Mouse (Mus musculus) bone marrow, adult 2 months (tissue): ENCODE measurements around the gene Eml5.

Source experiments
- CTCF ChIP-seq: fragments of 200-500 bp; IDR thresholded peaks from 2 replicates; pipeline ENCODE4 v1.5.1; 2011; ENCODE audit warnings: low read length, control low read depth; ENCODE audit not compliant: control insufficient read depth, insufficient read depth
- POLR2A ChIP-seq: fragments of 200-500 bp; IDR thresholded peaks from 2 replicates; pipeline ENCODE4 v1.6.1; 2011; ENCODE audit warnings: low read depth, mild to moderate bottlenecking, control low read depth, low read length, borderline replicate concordance; ENCODE audit not compliant: control insufficient read depth

DNA sequence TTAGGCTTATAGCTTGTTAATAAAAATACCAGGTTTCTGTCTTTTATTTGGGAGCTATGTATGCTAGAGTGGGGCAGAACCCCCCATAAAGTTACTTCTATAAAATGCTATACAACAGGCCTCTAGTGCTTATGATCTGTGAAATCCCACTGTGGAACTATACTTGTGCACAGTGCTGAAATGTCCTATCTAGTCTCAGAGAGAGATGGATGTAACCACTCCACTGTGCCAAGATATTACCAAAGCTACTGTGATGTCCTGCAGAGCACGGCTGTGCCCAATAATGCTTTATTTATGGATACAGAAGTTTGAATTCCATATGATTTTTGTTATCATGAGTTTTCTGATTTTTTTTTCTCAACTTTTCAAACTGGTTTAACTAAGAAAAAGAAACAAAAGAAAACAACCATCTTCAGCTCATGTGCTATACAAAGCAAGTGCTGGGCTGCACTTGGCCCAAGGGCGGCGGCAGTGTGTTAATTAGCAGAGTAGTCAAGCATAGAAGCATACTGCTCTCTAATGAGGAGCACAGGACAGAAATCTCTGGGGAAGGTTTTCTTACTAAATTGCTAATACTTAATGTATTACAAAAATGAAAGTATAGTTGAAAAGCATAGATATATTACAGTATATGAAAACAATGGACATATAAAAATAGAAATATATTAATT lies 97.1 kb downstream of the Eml5 start:
- TF ChIP-seq CTCF (no peak), POLR2A (no peak)
